Mouse (Mus musculus) forebrain, embryonic 11.5 days (tissue): ENCODE data around the gene Trdn. TPM values are rescaled to one million over a fixed set of nuclear protein-coding genes. Genes with fewer than 3 reads are reported as not detected.
A peak's percentile ranks its signal among the peaks of the same experiment; 100 is the strongest.

Source experiments
- ATAC-seq: fragments of 200-750 bp; cut with Nextera tagmentation; replicated peaks from 2 replicates; pipeline ENCODE4 v1.8.0; 2017; ENCODE audit warnings: moderate TSS enrichment; ENCODE audit not compliant: low FRiP score
- DNase-seq: peaks from one replicate; pipeline ENCODE4 v3.0.0-alpha.2; 2017; ENCODE audit warnings: low spot score
- H3K27ac ChIP-seq: fragments of 300-500 bp; sonication (generic); 2 replicates; pipeline ENCODE4 v1.5.1; 2014; ENCODE audit warnings: low read depth, low read length
- H3K27me3 ChIP-seq: fragments of 300-500 bp; sonication (generic); 2 replicates; pipeline ENCODE4 v1.6.1; 2014; ENCODE audit warnings: mild to moderate bottlenecking, low read length, mixed read lengths; ENCODE audit not compliant: control insufficient read depth, insufficient read depth
- H3K36me3 ChIP-seq: fragments of 300-500 bp; sonication (generic); 2 replicates; pipeline ENCODE4 v1.6.1; 2014; ENCODE audit warnings: mild to moderate bottlenecking, low read length, moderate library complexity, mixed read lengths; ENCODE audit not compliant: control insufficient read depth, insufficient read depth
- H3K4me1 ChIP-seq: fragments of 300-500 bp; sonication (generic); replicated peaks from 2 replicates; pipeline ENCODE4 v1.6.1; 2014; ENCODE audit warnings: low read length, mixed read lengths; ENCODE audit not compliant: control insufficient read depth, insufficient read depth
- H3K4me2 ChIP-seq: fragments of 300-500 bp; sonication (generic); 2 replicates; pipeline ENCODE4 v1.6.1; 2014; ENCODE audit warnings: low read depth, mild to moderate bottlenecking, low read length, moderate library complexity, mixed read lengths; ENCODE audit not compliant: severe bottlenecking
- H3K4me3 ChIP-seq: fragments of 300-500 bp; sonication (generic); 2 replicates; pipeline ENCODE4 v1.5.1; 2014; ENCODE audit warnings: low read depth, low read length
- H3K9ac ChIP-seq: fragments of 300-500 bp; sonication (generic); 2 replicates; pipeline ENCODE4 v1.6.1; 2014; ENCODE audit warnings: low read length
- H3K9me3 ChIP-seq: fragments of 300-500 bp; sonication (generic); 2 replicates; pipeline ENCODE4 v1.6.1; 2016; ENCODE audit warnings: low read length, mixed read lengths; ENCODE audit not compliant: control insufficient read depth
- WGBS: fragments of 180-500 bp; shearing (Covaris S2); extraction: QIAGEN DNeasy Blood & Tissue Kit; methylation state at CpG from one replicate; pipeline ENCODE4 v1.1.7; 2014; 5-methylcytosine and 5-hydroxymethylcytosine counted together
- polyA plus RNA-seq: library from polyadenylated mRNA; unstranded; fragments of >200 nt; fragmentation: Nextera tagmentation; extraction: Ambion mirVana; gene quantifications from 2 replicates; pipeline ENCODE4 v1.2.1, GENCODE M21; 2014

Trdn gene
- polyA plus RNA-seq, 1 experiment from 2014 or later, result 0.04 TPM

- Histone ChIP-seq H3K4me2 (no peak overlapping the region), H3K36me3 (no peaks in the 10 kb centered on the region), H3K27ac (no peak overlapping the region), H3K9me3 (no peaks in the 10 kb centered on the region), H3K9ac (no peak overlapping the region), H3K4me3 (no peak overlapping the region), H3K27me3 (no peaks in the 10 kb centered on the region), H3K4me1 (no peaks in the 10 kb centered on the region)
- WGBS, result 86% methylated on average over 1 of the region's 1 CpGs
- no peak for ATAC-seq
- DNase-seq, result no peak
Observed at GRCm38 (mm10) chr10:33092400-33092799, 12.0 kb downstream of the Trdn start.

GRCm38 (mm10) chr10:33107942-33108341 lies 27.6 kb downstream of the Trdn start:
- no peak overlapping the region for H3K4me3 ChIP-seq
- ATAC-seq (0 out of 2 replicates have a peak, but pooled peaks have one; percentile 66), DNase-seq (no peak)
- no peaks in the 10 kb centered on the region for H3K9me3 ChIP-seq
- no peaks in the 10 kb centered on the region for H3K36me3 ChIP-seq
- no peak overlapping the region for H3K4me2 ChIP-seq
- no peak overlapping the region for H3K9ac ChIP-seq
- no peaks in the 10 kb centered on the region for H3K27me3 ChIP-seq
- no peak overlapping the region for H3K27ac ChIP-seq
- no peaks in the 10 kb centered on the region for H3K4me1 ChIP-seq

- no peaks in the 10 kb centered on the region for H3K27me3 ChIP-seq
- no peak for DNase-seq
- no peak overlapping the region for H3K27ac ChIP-seq
- no peaks in the 10 kb centered on the region for H3K9me3 ChIP-seq
- no peak overlapping the region for H3K4me2 ChIP-seq
- ATAC-seq, result no peak
- no peaks in the 10 kb centered on the region for H3K36me3 ChIP-seq
- H3K9ac ChIP-seq, result no peak overlapping the region
- H3K4me1 ChIP-seq, result no peaks in the 10 kb centered on the region
- no peak overlapping the region for H3K4me3 ChIP-seq
Observed at GRCm38 (mm10) chr10:33123028-33123427, 42.7 kb downstream of the Trdn start.

- H3K9me3 ChIP-seq, result no peaks in the 10 kb centered on the region
- no peaks in the 10 kb centered on the region for H3K36me3 ChIP-seq
- WGBS, result 90% methylated on average over 1 of the region's 1 CpGs
- H3K4me1 ChIP-seq, result no peaks in the 10 kb centered on the region
- H3K9ac ChIP-seq, result no peak overlapping the region
- H3K4me3 ChIP-seq, result no peak overlapping the region
- H3K4me2 ChIP-seq, result no peak overlapping the region
- DNase-seq (no peak), ATAC-seq (no peak)
- no peaks in the 10 kb centered on the region for H3K27me3 ChIP-seq
- no peak overlapping the region for H3K27ac ChIP-seq
Observed at GRCm38 (mm10) chr10:33144911-33145310, 64.6 kb downstream of the Trdn start.

GRCm38 (mm10) chr10:33179731-33180631 lies 99.6 kb downstream of the Trdn start:
- 35% methylated on average over 2 of the region's 2 CpGs for WGBS
- Histone ChIP-seq H3K9me3 (no peaks in the 10 kb centered on the region), H3K27me3 (no peaks in the 10 kb centered on the region), H3K27ac (no peak overlapping the region), H3K4me2 (no peak overlapping the region), H3K36me3 (no peaks in the 10 kb centered on the region), H3K4me3 (no peak overlapping the region), H3K9ac (no peak overlapping the region), H3K4me1 (no peaks in the 10 kb centered on the region)
- DNase-seq (no peak), ATAC-seq (peak; percentile 60)

- Histone ChIP-seq H3K4me1 (no peaks in the 10 kb centered on the region), H3K27ac (no peak overlapping the region), H3K27me3 (no peaks in the 10 kb centered on the region), H3K4me3 (no peak overlapping the region), H3K9ac (no peak overlapping the region), H3K9me3 (no peaks in the 10 kb centered on the region; the same call in 1 of the 2 replicates), H3K4me2 (no peak overlapping the region), H3K36me3 (no peaks in the 10 kb centered on the region)
- no peak for ATAC-seq
- 83% methylated on average over 1 of the region's 1 CpGs for WGBS
- no peak for DNase-seq
Observed at GRCm38 (mm10) chr10:33189031-33189430, 108.7 kb downstream of the Trdn start.

GRCm38 (mm10) chr10:33195919-33196318 lies 115.6 kb downstream of the Trdn start:
- no peak for DNase-seq
- no peaks in the 10 kb centered on the region for H3K4me1 ChIP-seq
- ATAC-seq, result no peak
- H3K9ac ChIP-seq, result no peak overlapping the region
- no peak overlapping the region for H3K4me3 ChIP-seq
- H3K9me3 ChIP-seq, result no peaks in the 10 kb centered on the region
- H3K36me3 ChIP-seq, result no peaks in the 10 kb centered on the region
- H3K27ac ChIP-seq, result no peak overlapping the region
- H3K27me3 ChIP-seq, result no peaks in the 10 kb centered on the region
- 4% methylated on average over 1 of the region's 1 CpGs for WGBS
- no peak overlapping the region for H3K4me2 ChIP-seq

- Histone ChIP-seq H3K36me3 (no peaks in the 10 kb centered on the region), H3K27ac (no peak overlapping the region), H3K9me3 (no peaks in the 10 kb centered on the region), H3K4me2 (no peak overlapping the region), H3K4me3 (no peak overlapping the region), H3K9ac (no peak overlapping the region), H3K27me3 (no peaks in the 10 kb centered on the region), H3K4me1 (no peaks in the 10 kb centered on the region)
- DNase-seq (no peak), ATAC-seq (no peak)
- 62% methylated on average over 1 of the region's 1 CpGs for WGBS
Observed at GRCm38 (mm10) chr10:33198257-33198656, 117.9 kb downstream of the Trdn start.

- Histone ChIP-seq H3K4me2 (no peak overlapping the region), H3K27ac (no peak overlapping the region), H3K4me1 (no peaks in the 10 kb centered on the region), H3K9me3 (no peaks in the 10 kb centered on the region), H3K4me3 (no peak overlapping the region), H3K36me3 (no peaks in the 10 kb centered on the region), H3K27me3 (no peaks in the 10 kb centered on the region), H3K9ac (no peak overlapping the region)
- ATAC-seq (no peak), DNase-seq (no peak)
- 77% methylated on average over 1 of the region's 1 CpGs for WGBS
Observed at GRCm38 (mm10) chr10:33210411-33210810, 130.1 kb downstream of the Trdn start.
